Mouse (Mus musculus) myocyte (in vitro differentiated cells): ENCODE measurements at regions not wholly inside any gene's neighbourhood (a gene's known extent, or its start where the extent isn't known, plus 50 kb on each side); places are given as distances from the start of the nearest gene placed in this dataset.

Experiments used
- E2F4 ChIP-seq: IDR thresholded peaks from one replicate; pipeline ENCODE4 v1.6.1; 2011; ENCODE audit warnings: mild to moderate bottlenecking, control low read depth, moderate library complexity; ENCODE audit not compliant: insufficient read depth
- MAX ChIP-seq: IDR thresholded peaks from one replicate; pipeline ENCODE4 v1.6.1; 2011; ENCODE audit warnings: low read depth, mild to moderate bottlenecking, control low read depth
- MYOG ChIP-seq, 3 experiments: IDR thresholded peaks; one replicate each; pipeline ENCODE4 v1.6.1; 2011; ENCODE audit warnings: control low read depth in 2 of 3, low read depth in 2 of 3, mild to moderate bottlenecking in 2 of 3; ENCODE audit not compliant: insufficient read length in 2 of 3, control insufficient read depth in 1 of 3, insufficient read depth in 1 of 3
- POLR2A ChIP-seq: IDR thresholded peaks from one replicate; pipeline ENCODE4 v1.6.1; 2011; ENCODE audit warnings: low read depth, mild to moderate bottlenecking, control low read depth, moderate library complexity; ENCODE audit not compliant: insufficient read length
- POLR2AphosphoS2 ChIP-seq: IDR thresholded peaks from one replicate; pipeline ENCODE4 v1.6.1; 2011; ENCODE audit warnings: low read depth, control low read depth; ENCODE audit not compliant: insufficient read length
- SRF ChIP-seq: IDR thresholded peaks from one replicate; pipeline ENCODE4 v1.6.1; 2011; ENCODE audit warnings: low read depth; ENCODE audit not compliant: control insufficient read depth, insufficient read length
- TCF12 ChIP-seq: IDR thresholded peaks from one replicate; pipeline ENCODE4 v1.6.1; 2011; ENCODE audit warnings: mild to moderate bottlenecking, control low read depth; ENCODE audit not compliant: poor library complexity, insufficient read depth, severe bottlenecking
- USF1 ChIP-seq: IDR thresholded peaks from one replicate; pipeline ENCODE4 v1.6.1; 2011; ENCODE audit warnings: low read depth, mild to moderate bottlenecking, control low read depth, moderate library complexity

- TF ChIP-seq POLR2A = no peak
- no peak for TF ChIP-seq TCF12
- TF ChIP-seq E2F4 = no peak
- no peak for TF ChIP-seq SRF
- no peak for TF ChIP-seq MYOG (IDR thresholded peaks at IDR 0.05; ENCODE audit: control insufficient read depth in 1 of 3, insufficient read depth in 1 of 3, insufficient read length in 2 of 3, low read depth in 2 of 3)
- TF ChIP-seq POLR2AphosphoS2 = no peak
- no peak for TF ChIP-seq MAX
- TF ChIP-seq USF1 = no peak
Observed at GRCm38 (mm10) chr2:167852582-167852981, 79.3 kb upstream of the Ptpn1 start.
